Mouse (Mus musculus): ENCODE measurements around the gene Rbm5. TPM values are rescaled to one million over a fixed set of nuclear protein-coding genes. Genes with fewer than 3 reads are reported as not detected.

Rbm5 gene
- polyA plus RNA-seq, 1 experiment: 138 TPM

GRCm38 (mm10) chr9:107706781-107707211 is 64.0 kb downstream of the Rbm5 start:
- H3K4me3 ChIP-seq (ENCODE audit: insufficient read depth, low read length): peak overlapping the region; percentile 9; the same call in 1 of the 2 replicates
- 0 out of 2 replicates have a peak, but pooled peaks cover under 1% of the 10 kb centered on the region for H3K4me1 ChIP-seq (ENCODE audit: control insufficient read depth, insufficient read depth, low read length)
- TF ChIP-seq CTCF (IDR thresholded peaks at IDR 0.05; ENCODE audit: extremely low read depth, insufficient read depth, low read length) (no peak), POLR2A (IDR thresholded peaks at IDR 0.05; ENCODE audit: extremely low read depth, insufficient read depth, low read length) (no peak)
- H3K27ac ChIP-seq (ENCODE audit: insufficient read depth, low read length): no peak overlapping the region

GRCm38 (mm10) chr9:107703337-107704122 is 67.3 kb downstream of the Rbm5 start:
- Histone ChIP-seq H3K4me3 (ENCODE audit: insufficient read depth, low read length) (no peak overlapping the region), H3K4me1 (ENCODE audit: control insufficient read depth, insufficient read depth, low read length) (peaks cover 3% of the 10 kb centered on the region; the same call in 1 of the 2 replicates), H3K27ac (ENCODE audit: insufficient read depth, low read length) (no peak overlapping the region)
- TF ChIP-seq POLR2A (IDR thresholded peaks at IDR 0.05; ENCODE audit: extremely low read depth, insufficient read depth, low read length) (no peak), CTCF (IDR thresholded peaks at IDR 0.05; ENCODE audit: extremely low read depth, insufficient read depth, low read length) (no peak)

GRCm38 (mm10) chr9:107702606-107703185 is 68.1 kb downstream of the Rbm5 start:
- no peak overlapping the region for H3K4me3 ChIP-seq (ENCODE audit: insufficient read depth, low read length)
- H3K4me1 ChIP-seq (ENCODE audit: control insufficient read depth, insufficient read depth, low read length): peaks cover 3% of the 10 kb centered on the region; the same call in 1 of the 2 replicates
- no peak overlapping the region for H3K27ac ChIP-seq (ENCODE audit: insufficient read depth, low read length)
- TF ChIP-seq POLR2A (IDR thresholded peaks at IDR 0.05; ENCODE audit: extremely low read depth, insufficient read depth, low read length) (no peak), CTCF (IDR thresholded peaks at IDR 0.05; ENCODE audit: extremely low read depth, insufficient read depth, low read length) (no peak)

- Histone ChIP-seq H3K27ac (ENCODE audit: insufficient read depth, low read length) (no peak overlapping the region), H3K4me1 (ENCODE audit: control insufficient read depth, insufficient read depth, low read length) (peaks cover 3% of the 10 kb centered on the region; the same call in 1 of the 2 replicates), H3K4me3 (ENCODE audit: insufficient read depth, low read length) (no peak overlapping the region)
- TF ChIP-seq CTCF (IDR thresholded peaks at IDR 0.05; ENCODE audit: extremely low read depth, insufficient read depth, low read length): no peak
- TF ChIP-seq POLR2A (IDR thresholded peaks at IDR 0.05; ENCODE audit: extremely low read depth, insufficient read depth, low read length): no peak
Observed at GRCm38 (mm10) chr9:107701594-107701993, 69.2 kb downstream of the Rbm5 start.

GRCm38 (mm10) chr9:107700114-107700571 is 70.7 kb downstream of the Rbm5 start:
- Histone ChIP-seq H3K27ac (ENCODE audit: insufficient read depth, low read length) (peak overlapping the region; percentile 65; the same call in 1 of the 2 replicates), H3K4me3 (ENCODE audit: insufficient read depth, low read length) (no peak overlapping the region), H3K4me1 (ENCODE audit: control insufficient read depth, insufficient read depth, low read length) (peaks cover 3% of the 10 kb centered on the region; the same call in 1 of the 2 replicates)
- no peak for TF ChIP-seq POLR2A (IDR thresholded peaks at IDR 0.05; ENCODE audit: extremely low read depth, insufficient read depth, low read length)
- no peak for TF ChIP-seq CTCF (IDR thresholded peaks at IDR 0.05; ENCODE audit: extremely low read depth, insufficient read depth, low read length)

- Histone ChIP-seq H3K4me1 (ENCODE audit: control insufficient read depth, insufficient read depth, low read length) (peaks cover 3% of the 10 kb centered on the region; the same call in 1 of the 2 replicates), H3K27ac (ENCODE audit: insufficient read depth, low read length) (no peak overlapping the region), H3K4me3 (ENCODE audit: insufficient read depth, low read length) (no peak overlapping the region)
- TF ChIP-seq CTCF (IDR thresholded peaks at IDR 0.05; ENCODE audit: extremely low read depth, insufficient read depth, low read length) (no peak), POLR2A (IDR thresholded peaks at IDR 0.05; ENCODE audit: extremely low read depth, insufficient read depth, low read length) (no peak)
Observed at GRCm38 (mm10) chr9:107699376-107699980, 71.3 kb downstream of the Rbm5 start.

GRCm38 (mm10) chr9:107698611-107699190 is 72.1 kb downstream of the Rbm5 start:
- Histone ChIP-seq H3K4me3 (ENCODE audit: insufficient read depth, low read length) (no peak overlapping the region), H3K4me1 (ENCODE audit: control insufficient read depth, insufficient read depth, low read length) (peaks cover 3% of the 10 kb centered on the region; the same call in 1 of the 2 replicates), H3K27ac (ENCODE audit: insufficient read depth, low read length) (no peak overlapping the region)
- no peak for TF ChIP-seq POLR2A (IDR thresholded peaks at IDR 0.05; ENCODE audit: extremely low read depth, insufficient read depth, low read length)
- TF ChIP-seq CTCF (IDR thresholded peaks at IDR 0.05; ENCODE audit: extremely low read depth, insufficient read depth, low read length): no peak

GRCm38 (mm10) chr9:107697811-107698521 is 72.8 kb downstream of the Rbm5 start:
- no peak overlapping the region for H3K27ac ChIP-seq (ENCODE audit: insufficient read depth, low read length)
- H3K4me1 ChIP-seq (ENCODE audit: control insufficient read depth, insufficient read depth, low read length): peaks cover 3% of the 10 kb centered on the region; the same call in 1 of the 2 replicates
- no peak overlapping the region for H3K4me3 ChIP-seq (ENCODE audit: insufficient read depth, low read length)
- no peak for TF ChIP-seq POLR2A (IDR thresholded peaks at IDR 0.05; ENCODE audit: extremely low read depth, insufficient read depth, low read length)
- no peak for TF ChIP-seq CTCF (IDR thresholded peaks at IDR 0.05; ENCODE audit: extremely low read depth, insufficient read depth, low read length)

Measured in cortical plate, adult 2 months (tissue).